Mouse (Mus musculus) retina, postnatal 1 day (tissue): Measurements from ENCODE around the gene Large1.
"Not testable (repeated sequence)": the region's sequence is repeated elsewhere in the genome, so short reads cannot be mapped to it uniquely, and the experiment has no call there.

Experiments used
- DNase-seq: peaks from one replicate; pipeline ENCODE4 v3.0.0-alpha.2; 2012

Large1 gene

GRCm38 (mm10) chr8:73353108-73353793 is at the start of gene Large1:
TSS of gene Large1 (minus strand) at chr8:73353540.
- DNase-seq: peak; percentile 99

- DNase-seq: no peak
Measured at GRCm38 (mm10) chr8:73400343-73400742, 47.0 kb upstream of the Large1 start.

GRCm38 (mm10) chr8:73373001-73373400 is 19.7 kb upstream of the Large1 start:
- not testable (repeated sequence) for DNase-seq

- peak; percentile 84 for DNase-seq
Measured at GRCm38 (mm10) chr8:73355979-73356378, 2.6 kb upstream of the Large1 start.

- DNase-seq: peak; percentile 90
Measured at GRCm38 (mm10) chr8:73354201-73354881, 1.0 kb upstream of the Large1 start.

GRCm38 (mm10) chr8:73353794-73354179 is 447 bp upstream of the Large1 start:
- DNase-seq: no peak

GRCm38 (mm10) chr8:73352301-73353107 is 836 bp downstream of the Large1 start:
- peak; percentile 64 for DNase-seq

- peak; percentile 75 for DNase-seq
Measured at GRCm38 (mm10) chr8:73350366-73350765, 3.0 kb downstream of the Large1 start.

GRCm38 (mm10) chr8:73342761-73343395 is 10.5 kb downstream of the Large1 start:
- no peak for DNase-seq

- DNase-seq: no peak
Measured at GRCm38 (mm10) chr8:73336845-73337244, 16.5 kb downstream of the Large1 start.

GRCm38 (mm10) chr8:73329131-73329530 is 24.2 kb downstream of the Large1 start:
- DNase-seq: no peak

- no peak for DNase-seq
Measured at GRCm38 (mm10) chr8:73328056-73328455, 25.3 kb downstream of the Large1 start.

GRCm38 (mm10) chr8:73324667-73325066 is 28.7 kb downstream of the Large1 start:
- DNase-seq: no peak

- DNase-seq: no peak
Measured at GRCm38 (mm10) chr8:73323591-73323990, 29.7 kb downstream of the Large1 start.

GRCm38 (mm10) chr8:73319500-73319899 is 33.8 kb downstream of the Large1 start:
- not testable (repeated sequence) for DNase-seq

GRCm38 (mm10) chr8:73313911-73314310 is 39.4 kb downstream of the Large1 start:
- no peak for DNase-seq

GRCm38 (mm10) chr8:73312714-73313607 is 40.4 kb downstream of the Large1 start:
- DNase-seq: no peak

GRCm38 (mm10) chr8:73310471-73310870 is 42.9 kb downstream of the Large1 start:
- DNase-seq: no peak

GRCm38 (mm10) chr8:73310036-73310435 is 43.3 kb downstream of the Large1 start:
- DNase-seq: no peak

- no peak for DNase-seq
Measured at GRCm38 (mm10) chr8:73303907-73304306, 49.4 kb downstream of the Large1 start.

GRCm38 (mm10) chr8:73302947-73303346 is 50.4 kb downstream of the Large1 start:
- DNase-seq: no peak

GRCm38 (mm10) chr8:73295531-73295930 is 57.8 kb downstream of the Large1 start:
- no peak for DNase-seq
